Mouse (Mus musculus) stomach, postnatal 0 days (tissue): Measurements from ENCODE around the gene Sec23ip. TPM values are rescaled to one million over a fixed set of nuclear protein-coding genes. Genes with fewer than 3 reads are reported as not detected.
A peak's percentile ranks its signal among the peaks of the same experiment; 100 is the strongest.
"Not testable (repeated sequence)": the region's sequence is repeated elsewhere in the genome, so short reads cannot be mapped to it uniquely, and the experiment has no call there.

Source experiments
- ATAC-seq: fragments of 200-750 bp; cut with Nextera tagmentation; 2 replicates; pipeline ENCODE4 v1.8.0; 2017; ENCODE audit not compliant: low FRiP score, low TSS enrichment
- DNase-seq: peaks from one replicate; pipeline ENCODE4 v3.0.0-alpha.2; 2016; ENCODE audit warnings: low spot score
- H3K27ac ChIP-seq: fragments of 300-500 bp; sonication (generic); replicated peaks from 2 replicates; pipeline ENCODE4 v1.5.1; 2014; ENCODE audit warnings: mild to moderate bottlenecking, control low read depth
- H3K27me3 ChIP-seq: fragments of 300-500 bp; sonication (generic); 2 replicates; pipeline ENCODE4 v1.6.1; 2014; ENCODE audit warnings: low read length; ENCODE audit not compliant: control insufficient read depth, insufficient read depth
- H3K36me3 ChIP-seq: fragments of 300-500 bp; sonication (generic); 2 replicates; pipeline ENCODE4 v1.6.1; 2014; ENCODE audit warnings: low read length, mixed read lengths; ENCODE audit not compliant: control insufficient read depth, insufficient read depth
- H3K4me1 ChIP-seq: fragments of 300-500 bp; sonication (generic); replicated peaks from 2 replicates; pipeline ENCODE4 v1.6.1; 2014; ENCODE audit warnings: antibody characterized with exemption; ENCODE audit not compliant: control insufficient read depth, insufficient read depth
- H3K4me2 ChIP-seq: fragments of 300-500 bp; sonication (generic); replicated peaks from 2 replicates; pipeline ENCODE4 v1.6.1; 2014; ENCODE audit warnings: low read depth, mild to moderate bottlenecking, control low read depth, moderate library complexity
- H3K4me3 ChIP-seq: fragments of 300-500 bp; sonication (generic); 2 replicates; pipeline ENCODE4 v1.5.1; 2014; ENCODE audit warnings: low read depth, low read length, control low read depth
- H3K9ac ChIP-seq: fragments of 300-500 bp; sonication (generic); 2 replicates; pipeline ENCODE4 v1.6.1; 2014; ENCODE audit warnings: mild to moderate bottlenecking, low read length, control low read depth, mixed read lengths
- H3K9me3 ChIP-seq: fragments of 300-500 bp; sonication (generic); 2 replicates; pipeline ENCODE4 v1.6.1; 2016; ENCODE audit warnings: low read length; ENCODE audit not compliant: control insufficient read depth
- CTCF ChIP-seq: IDR thresholded peaks from 2 replicates; pipeline ENCODE4 v1.5.1; 2016; ENCODE audit warnings: antibody characterized with exemption, low read depth, mild to moderate bottlenecking, moderate library complexity
- EP300 ChIP-seq: optimal IDR thresholded peaks from 2 replicates; pipeline ENCODE3; 2016; ENCODE audit warnings: antibody characterized with exemption
- WGBS: fragments of 180-500 bp; shearing (Covaris S2); extraction: QIAGEN DNeasy Blood & Tissue Kit; methylation state at CpG from one replicate; pipeline ENCODE4 v1.1.7; 2014; 5-methylcytosine and 5-hydroxymethylcytosine counted together
- polyA plus RNA-seq: library from polyadenylated mRNA; unstranded; fragments of >200 nt; fragmentation: Nextera tagmentation; extraction: Ambion mirVana; gene quantifications from 2 replicates; pipeline ENCODE4 v1.2.1, GENCODE M21; 2015

The Sec23ip gene
- polyA plus RNA-seq = 17.9 and 18.3 TPM in 2 replicates

- H3K4me1 ChIP-seq = peaks cover 6% of the 10 kb centered on the region
- no peaks in the 10 kb centered on the region for H3K36me3 ChIP-seq
- ATAC-seq (peak; percentile 89), DNase-seq (peak; percentile 98)
- peak within 1 kb of the TSS; percentile 95 for H3K4me3 ChIP-seq
- WGBS = under 1% methylated on average over 55 of the region's 55 CpGs
- H3K9me3 ChIP-seq = no peaks in the 10 kb centered on the region
- peak within 1 kb of the TSS; percentile 94 for H3K9ac ChIP-seq
- peak within 1 kb of the TSS; percentile 88 for H3K4me2 ChIP-seq
- TF ChIP-seq CTCF (no peak), EP300 (peak; percentile 100)
- no peaks in the 10 kb centered on the region for H3K27me3 ChIP-seq
- H3K27ac ChIP-seq = peak within 1 kb of the TSS; percentile 90
Measured at GRCm38 (mm10) chr7:128744684-128745485, at the start of gene Sec23ip. TSS of gene Sec23ip (plus strand) at chr7:128744943.

DNA sequence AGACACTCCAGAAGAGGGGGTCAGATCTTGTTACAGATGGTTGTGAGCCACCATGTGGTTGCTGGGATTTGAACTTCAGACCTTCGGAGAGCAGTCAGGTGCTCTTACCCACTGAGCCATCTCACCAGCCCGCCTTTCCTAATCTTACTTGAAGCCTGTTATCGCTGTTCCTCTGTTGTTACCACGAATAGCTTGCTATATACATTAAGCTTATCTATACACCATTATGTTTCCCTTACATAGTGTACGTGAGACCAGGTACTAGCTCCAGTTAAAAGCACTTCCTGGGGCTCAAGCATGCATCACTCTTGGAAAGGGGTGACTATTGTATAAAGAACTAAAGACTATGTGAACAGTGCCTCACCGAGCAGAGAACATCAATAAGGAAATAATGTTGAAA is 44.8 kb upstream of the Sec23ip start:
- H3K27ac ChIP-seq, H3K9me3 ChIP-seq, H3K27me3 ChIP-seq, ATAC-seq, H3K4me3 ChIP-seq, H3K4me1 ChIP-seq, H3K4me2 ChIP-seq, DNase-seq, H3K9ac ChIP-seq: not testable (repeated sequence)
- 73% methylated on average over 6 of the region's 6 CpGs for WGBS
- peaks cover 20% of the 10 kb centered on the region; the same call in 1 of the 2 replicates for H3K36me3 ChIP-seq

- peak; percentile 97 for TF ChIP-seq CTCF
- TF ChIP-seq EP300 = no peak
- Histone ChIP-seq H3K9me3 (no peaks in the 10 kb centered on the region), H3K4me3 (no peak overlapping the region), H3K4me2 (no peak overlapping the region), H3K4me1 (no peaks in the 10 kb centered on the region), H3K36me3 (peaks cover 29% of the 10 kb centered on the region), H3K9ac (no peak overlapping the region), H3K27me3 (no peaks in the 10 kb centered on the region), H3K27ac (no peak overlapping the region)
- ATAC-seq (peak; percentile 78), DNase-seq (peak; percentile 64)
- 19% methylated on average over 4 of the region's 4 CpGs for WGBS
Measured at GRCm38 (mm10) chr7:128705735-128706134, 39.0 kb upstream of the Sec23ip start.

DNA sequence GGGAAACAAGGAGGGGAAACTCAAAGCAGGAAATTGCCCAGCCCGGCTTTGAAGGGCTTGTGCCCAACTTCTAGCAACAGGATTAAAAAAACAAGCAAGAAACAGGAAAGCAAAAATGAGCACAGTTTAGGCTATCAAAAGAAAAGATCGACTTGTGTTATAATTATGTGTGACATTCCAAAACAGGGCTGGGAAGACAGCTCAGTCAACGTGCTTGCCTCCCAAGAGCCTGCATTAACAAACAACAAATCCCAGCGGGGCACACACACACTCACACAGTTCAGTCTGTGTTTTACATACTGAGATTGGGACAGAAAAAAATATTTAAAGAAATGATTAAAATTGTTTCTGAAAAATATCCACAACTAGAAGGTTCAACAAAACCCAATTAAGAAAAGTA is 26.8 kb upstream of the Sec23ip start:
- Histone ChIP-seq H3K36me3 (peaks cover 29% of the 10 kb centered on the region), H3K27ac (no peak overlapping the region), H3K9me3 (no peaks in the 10 kb centered on the region), H3K9ac (no peak overlapping the region), H3K27me3 (no peaks in the 10 kb centered on the region), H3K4me1 (no peaks in the 10 kb centered on the region), H3K4me3 (no peak overlapping the region), H3K4me2 (no peak overlapping the region)
- no peak for ATAC-seq
- TF ChIP-seq EP300 (no peak), CTCF (no peak)
- DNase-seq = no peak
- WGBS = 66% methylated on average over 4 of the region's 4 CpGs

- H3K4me2 ChIP-seq = no peak overlapping the region
- ATAC-seq (peak; percentile 94), DNase-seq (peak; percentile 82)
- H3K9ac ChIP-seq = no peak overlapping the region
- TF ChIP-seq CTCF = peak; percentile 90
- TF ChIP-seq EP300 = no peak
- peaks cover 7% of the 10 kb centered on the region; the same call in 1 of the 2 replicates for H3K36me3 ChIP-seq
- H3K9me3 ChIP-seq = no peaks in the 10 kb centered on the region
- 30% methylated on average over 4 of the region's 4 CpGs for WGBS
- H3K4me1 ChIP-seq = no peaks in the 10 kb centered on the region
- no peak overlapping the region for H3K27ac ChIP-seq
- H3K4me3 ChIP-seq = no peak overlapping the region
- H3K27me3 ChIP-seq = no peaks in the 10 kb centered on the region
Measured at GRCm38 (mm10) chr7:128724761-128725160, 20.0 kb upstream of the Sec23ip start.

DNA sequence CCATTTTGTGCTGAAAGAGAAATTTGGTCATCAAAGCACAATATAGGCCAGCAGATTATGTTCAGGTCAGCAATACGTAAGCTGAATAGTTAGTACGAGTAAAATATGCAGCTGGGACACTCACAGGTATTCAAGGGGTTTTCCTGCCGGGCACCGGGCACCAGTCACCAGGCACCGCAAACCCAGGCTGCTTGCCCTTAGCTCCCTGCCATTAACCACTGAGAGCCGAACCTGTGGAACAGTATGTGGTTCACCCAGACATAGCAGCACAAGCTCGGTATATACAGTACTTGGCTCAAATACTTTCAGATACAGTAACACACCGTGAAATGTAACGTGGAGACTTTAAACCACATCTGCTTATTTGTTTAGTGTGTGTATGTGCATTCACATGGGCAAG is 19.6 kb upstream of the Sec23ip start:
- H3K9me3 ChIP-seq = no peaks in the 10 kb centered on the region
- DNase-seq = no peak
- ATAC-seq = 0 out of 2 replicates have a peak, but pooled peaks have one; percentile 35
- 78% methylated on average over 9 of the region's 9 CpGs for WGBS
- TF ChIP-seq EP300 (no peak), CTCF (no peak)
- H3K27ac ChIP-seq = peak overlapping the region; percentile 53; the same call in 1 of the 2 replicates
- H3K27me3 ChIP-seq = no peaks in the 10 kb centered on the region
- no peak overlapping the region for H3K4me2 ChIP-seq
- no peak overlapping the region for H3K4me3 ChIP-seq
- peaks cover 7% of the 10 kb centered on the region; the same call in 1 of the 2 replicates for H3K36me3 ChIP-seq
- no peak overlapping the region for H3K9ac ChIP-seq
- H3K4me1 ChIP-seq = no peaks in the 10 kb centered on the region
